Mouse (Mus musculus) ES-Bruce4 (cell line): ENCODE data around the gene Myh6.
"Not testable (repeated sequence)": the region's sequence is repeated elsewhere in the genome, so short reads cannot be mapped to it uniquely, and the experiment has no call there.

Source experiments
- CTCF ChIP-seq: IDR thresholded peaks from one replicate; pipeline ENCODE4 v1.8.1; 2011; ENCODE audit warnings: low read depth, low read length
- EP300 ChIP-seq: IDR thresholded peaks from 2 replicates; pipeline ENCODE4 v1.6.1; 2011; ENCODE audit warnings: low read depth, low read length; ENCODE audit not compliant: insufficient read depth
- POLR2A ChIP-seq: IDR thresholded peaks from one replicate; pipeline ENCODE4 v1.8.1; 2011; ENCODE audit warnings: low read length; ENCODE audit not compliant: insufficient read depth

DNA sequence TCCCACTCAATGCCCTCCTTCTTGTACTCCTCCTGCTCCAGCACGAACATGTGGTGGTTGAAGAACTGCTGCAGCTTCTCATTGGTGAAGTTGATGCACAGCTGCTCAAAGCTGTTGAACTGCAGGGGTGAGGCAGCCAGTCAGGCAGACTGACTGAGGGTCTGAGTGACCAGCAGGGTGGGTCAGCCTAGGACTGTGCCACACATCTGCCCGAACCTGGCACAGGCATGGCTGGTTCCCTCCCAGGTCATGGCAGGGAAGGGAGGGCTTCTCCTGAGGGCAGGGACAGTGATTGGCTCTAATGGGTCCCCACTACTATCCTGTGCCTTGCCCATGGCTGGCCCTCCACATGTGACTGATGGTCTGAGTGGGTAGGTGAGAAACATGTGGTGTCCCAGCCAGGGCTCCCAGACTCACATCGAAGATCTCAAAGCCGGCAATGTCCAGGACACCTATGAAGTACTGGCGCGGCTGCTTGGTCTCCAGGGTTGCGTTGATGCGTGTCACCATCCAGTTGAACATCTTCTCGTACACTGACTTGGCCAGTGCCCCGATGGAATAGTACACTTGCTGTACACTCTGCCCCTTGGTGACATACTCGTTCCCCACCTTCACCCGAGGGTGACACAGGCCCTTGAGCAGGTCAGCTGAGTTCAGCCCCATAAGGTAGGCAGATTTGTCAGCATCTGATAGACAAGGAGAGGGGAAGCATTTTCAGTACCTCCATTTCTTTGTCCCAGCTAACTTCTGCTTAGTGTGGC is 6.7 kb downstream of the Myh6 start:
- not testable (repeated sequence) for TF ChIP-seq CTCF, EP300, POLR2A
